Mouse (Mus musculus) urinary bladder, adult 18-20 months (tissue): ENCODE measurements around the gene Umps.

Experiments used
- DNase-seq, 2 experiments: peaks; one replicate each; pipeline ENCODE4 v3.0.0; 2022; ENCODE audit warnings: low spot score in 2 of 2, mixed read lengths in 2 of 2

Gene Umps

GRCm38 (mm10) chr16:33966538-33967282, at the start of gene Umps:
TSS of gene Umps (minus strand) at chr16:33967038.
- peak; percentile 64 to 82 for DNase-seq

GRCm38 (mm10) chr16:34011991-34012845, 45.4 kb upstream of the Umps start:
- no peak for DNase-seq

GRCm38 (mm10) chr16:34009567-34009966, 42.7 kb upstream of the Umps start:
- DNase-seq = no peak

GRCm38 (mm10) chr16:34005986-34006385, 39.1 kb upstream of the Umps start:
- no peak for DNase-seq

GRCm38 (mm10) chr16:34004128-34004578, 37.3 kb upstream of the Umps start:
- DNase-seq = no peak

- no peak for DNase-seq
Observed at GRCm38 (mm10) chr16:34003566-34004127, 36.8 kb upstream of the Umps start.

- DNase-seq = peak in 1 of 2 experiments; percentile 37
Observed at GRCm38 (mm10) chr16:34000715-34001114, 33.9 kb upstream of the Umps start.

GRCm38 (mm10) chr16:33999388-33999787, 32.5 kb upstream of the Umps start:
- DNase-seq = no peak

- DNase-seq = no peak
Observed at GRCm38 (mm10) chr16:33998011-33998410, 31.2 kb upstream of the Umps start.

- peak in 1 of 2 experiments; percentile 10 for DNase-seq
Observed at GRCm38 (mm10) chr16:33996030-33996429, 29.2 kb upstream of the Umps start.

GRCm38 (mm10) chr16:33995496-33995895, 28.7 kb upstream of the Umps start:
- DNase-seq = no peak

- no peak for DNase-seq
Observed at GRCm38 (mm10) chr16:33994321-33994720, 27.5 kb upstream of the Umps start.

GRCm38 (mm10) chr16:33990712-33991111, 23.9 kb upstream of the Umps start:
- no peak for DNase-seq

GRCm38 (mm10) chr16:33989106-33989505, 22.3 kb upstream of the Umps start:
- no peak for DNase-seq

GRCm38 (mm10) chr16:33988358-33989012, 21.6 kb upstream of the Umps start:
- DNase-seq = peak in 1 of 2 experiments; percentile 31

- DNase-seq = no peak
Observed at GRCm38 (mm10) chr16:33986993-33987392, 20.2 kb upstream of the Umps start.

- DNase-seq = no peak
Observed at GRCm38 (mm10) chr16:33985372-33985771, 18.5 kb upstream of the Umps start.

GRCm38 (mm10) chr16:33983712-33984111, 16.9 kb upstream of the Umps start:
- no peak for DNase-seq

GRCm38 (mm10) chr16:33979855-33980254, 13.0 kb upstream of the Umps start:
- DNase-seq = no peak

GRCm38 (mm10) chr16:33967283-33967640, 424 bp upstream of the Umps start:
- no peak for DNase-seq

- DNase-seq = no peak
Observed at GRCm38 (mm10) chr16:33965878-33966537, 830 bp downstream of the Umps start.
